Mouse (Mus musculus): ENCODE measurements around the gene Add3.
A peak's percentile ranks its signal among the peaks of the same experiment; 100 is the strongest.

The Add3 gene

GRCm38 (mm10) chr19:53228064-53228794 is 88.0 kb downstream of the Add3 start:
- DNase-seq (ENCODE audit: low read depth, low spot score) = no peak

DNA sequence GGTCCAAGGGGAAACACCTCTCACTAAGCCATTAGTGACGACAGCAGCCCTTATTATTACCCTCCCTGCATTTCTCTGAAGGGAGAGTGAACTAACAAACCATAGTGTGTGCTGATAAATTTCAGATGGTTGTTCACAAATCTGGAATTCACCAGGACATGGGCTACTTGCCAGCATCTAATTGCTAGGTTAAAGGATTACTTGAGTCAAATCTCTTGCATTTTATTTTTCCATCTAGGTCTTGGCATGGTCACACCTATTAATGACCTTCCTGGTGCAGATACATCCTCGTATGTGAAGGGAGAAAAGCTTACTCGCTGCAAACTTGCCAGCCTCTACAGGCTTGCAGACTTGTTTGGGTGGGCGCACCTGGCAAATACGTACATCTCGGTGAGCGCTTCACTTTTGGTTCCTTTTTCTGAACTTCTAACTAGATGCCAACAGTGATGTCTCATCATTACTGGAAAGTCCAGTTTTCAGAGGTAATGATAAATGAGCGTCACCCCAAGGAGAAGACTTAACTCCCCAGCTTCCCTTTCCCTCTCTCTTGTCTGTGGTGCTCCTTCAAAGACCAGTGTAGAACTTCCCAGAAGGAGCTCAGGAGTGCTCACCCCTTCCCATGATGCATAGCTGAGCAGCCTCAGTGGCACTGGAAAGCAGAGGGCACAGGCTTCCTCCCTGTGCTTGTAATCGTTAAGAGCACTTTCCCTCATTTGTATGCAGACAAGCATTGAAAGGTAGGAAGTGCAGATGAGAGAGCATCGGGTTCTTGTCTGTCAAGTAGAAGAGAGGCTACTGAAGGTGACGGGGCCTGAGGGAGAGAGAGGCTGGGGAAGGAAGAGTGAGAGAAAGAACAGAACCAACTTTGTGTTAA is 90.9 kb downstream of the Add3 start:
- DNase-seq (ENCODE audit: low read depth, low spot score) = no peak

DNA sequence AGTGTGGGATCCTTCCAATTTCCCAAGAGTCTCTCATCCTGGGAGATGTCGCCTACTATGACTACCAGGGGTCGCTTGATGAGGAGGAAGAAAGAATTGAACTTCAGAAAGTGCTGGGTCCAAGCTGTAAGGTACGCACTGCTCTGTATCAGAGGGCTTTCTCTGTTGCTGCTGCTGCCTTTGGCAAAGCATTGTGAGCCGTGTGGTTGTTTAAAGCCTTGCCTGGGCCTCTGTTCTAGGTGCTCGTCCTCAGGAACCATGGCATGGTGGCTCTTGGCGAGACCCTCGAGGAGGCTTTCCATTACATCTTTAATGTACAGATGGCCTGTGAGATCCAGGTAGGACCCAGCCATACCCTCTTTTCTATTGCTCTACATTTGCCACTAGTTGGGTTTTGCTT is 93.3 kb downstream of the Add3 start:
- no peak for DNase-seq (ENCODE audit: low read depth, low spot score)

GRCm38 (mm10) chr19:53241806-53242205 is 101.6 kb downstream of the Add3 start:
- DNase-seq (ENCODE audit: low read depth, low spot score) = no peak

DNA sequence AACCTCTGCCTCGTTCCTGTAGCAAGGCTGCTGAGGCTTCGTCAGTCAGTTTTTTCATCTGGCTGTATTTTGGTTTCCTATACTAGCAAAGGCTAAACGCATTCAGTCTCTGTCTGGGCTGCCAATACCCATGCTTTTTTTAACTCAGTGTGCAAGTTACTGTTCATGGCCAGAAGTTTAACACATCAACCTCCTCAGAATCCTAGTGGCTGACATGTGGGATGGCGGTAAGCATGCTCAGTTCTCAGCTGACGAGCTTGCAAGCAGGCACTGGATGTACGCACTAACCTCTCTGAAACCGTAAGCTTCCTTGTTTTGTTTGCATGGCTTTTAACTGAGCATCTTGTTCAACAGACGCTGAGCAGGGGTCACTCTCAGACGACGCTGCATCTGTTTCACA is 103.7 kb downstream of the Add3 start:
- DNase-seq (ENCODE audit: low read depth, low spot score) = no peak

GRCm38 (mm10) chr19:53247558-53247957 is 107.3 kb downstream of the Add3 start:
- no peak for DNase-seq (ENCODE audit: low read depth, low spot score)

DNA sequence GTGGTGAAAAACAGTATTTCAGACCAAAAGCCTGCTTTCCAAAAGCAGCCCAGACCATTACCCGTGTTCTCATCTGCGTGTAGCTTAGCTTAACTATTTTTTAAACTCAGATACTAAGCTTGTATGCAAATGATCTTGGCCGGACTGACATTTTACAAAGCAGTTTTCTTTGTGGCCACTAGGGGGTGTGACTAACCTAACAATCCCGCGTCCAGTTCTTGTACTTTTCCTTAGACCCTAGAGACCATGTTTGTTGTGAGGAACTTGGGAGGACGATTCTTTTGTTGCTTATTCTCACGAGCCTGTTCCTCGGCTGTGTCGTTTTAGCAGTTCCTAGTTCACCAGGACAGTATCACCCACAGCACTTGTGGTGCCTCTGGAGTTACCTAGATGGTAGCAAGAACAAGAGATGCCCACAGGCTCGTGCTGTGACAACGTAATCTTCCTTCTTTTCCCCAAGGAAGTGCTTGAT is 107.8 kb downstream of the Add3 start:
- peak; percentile 74 for DNase-seq (ENCODE audit: low read depth, low spot score)

DNA sequence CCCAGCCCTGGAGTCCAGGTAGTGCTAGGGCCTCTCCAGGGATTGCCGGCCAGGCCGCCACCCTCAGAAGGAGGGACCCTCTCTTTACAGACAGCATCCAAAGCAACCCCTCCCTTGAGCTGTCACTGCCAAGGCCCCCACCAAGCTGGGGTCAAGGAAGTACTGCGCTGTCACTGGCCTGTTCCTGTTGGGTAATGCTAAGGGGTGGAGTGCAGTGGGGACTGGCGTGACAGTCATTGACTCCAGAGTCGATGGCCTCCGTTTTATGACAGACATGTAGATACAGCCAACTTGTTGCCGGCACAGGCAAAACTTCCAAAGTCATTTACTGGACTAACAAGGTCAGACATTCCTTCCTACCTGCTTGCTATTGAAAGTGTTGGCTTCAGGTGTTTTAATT is 110.8 kb downstream of the Add3 start:
- DNase-seq (ENCODE audit: low read depth, low spot score) = no peak

DNA sequence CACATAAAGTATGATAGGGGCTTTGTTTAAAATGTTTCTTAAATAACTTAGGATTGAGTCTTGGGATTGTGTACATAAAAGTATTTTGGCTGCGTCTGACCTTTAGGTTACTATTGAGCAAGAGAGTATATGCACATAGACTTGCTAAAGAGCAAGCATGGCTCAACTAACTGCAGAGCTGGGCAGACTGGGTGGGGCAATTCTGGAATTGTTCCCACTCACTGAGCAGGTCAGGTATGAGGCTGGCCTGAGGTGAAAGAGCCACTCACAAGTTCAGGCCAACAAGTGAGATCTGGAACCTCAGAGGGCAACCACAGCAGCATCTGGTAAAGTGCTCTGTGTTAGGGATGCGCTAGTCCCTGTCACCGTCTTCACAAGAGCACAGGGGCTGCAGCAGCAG is 111.4 kb downstream of the Add3 start:
- DNase-seq (ENCODE audit: low read depth, low spot score) = no peak

DNA sequence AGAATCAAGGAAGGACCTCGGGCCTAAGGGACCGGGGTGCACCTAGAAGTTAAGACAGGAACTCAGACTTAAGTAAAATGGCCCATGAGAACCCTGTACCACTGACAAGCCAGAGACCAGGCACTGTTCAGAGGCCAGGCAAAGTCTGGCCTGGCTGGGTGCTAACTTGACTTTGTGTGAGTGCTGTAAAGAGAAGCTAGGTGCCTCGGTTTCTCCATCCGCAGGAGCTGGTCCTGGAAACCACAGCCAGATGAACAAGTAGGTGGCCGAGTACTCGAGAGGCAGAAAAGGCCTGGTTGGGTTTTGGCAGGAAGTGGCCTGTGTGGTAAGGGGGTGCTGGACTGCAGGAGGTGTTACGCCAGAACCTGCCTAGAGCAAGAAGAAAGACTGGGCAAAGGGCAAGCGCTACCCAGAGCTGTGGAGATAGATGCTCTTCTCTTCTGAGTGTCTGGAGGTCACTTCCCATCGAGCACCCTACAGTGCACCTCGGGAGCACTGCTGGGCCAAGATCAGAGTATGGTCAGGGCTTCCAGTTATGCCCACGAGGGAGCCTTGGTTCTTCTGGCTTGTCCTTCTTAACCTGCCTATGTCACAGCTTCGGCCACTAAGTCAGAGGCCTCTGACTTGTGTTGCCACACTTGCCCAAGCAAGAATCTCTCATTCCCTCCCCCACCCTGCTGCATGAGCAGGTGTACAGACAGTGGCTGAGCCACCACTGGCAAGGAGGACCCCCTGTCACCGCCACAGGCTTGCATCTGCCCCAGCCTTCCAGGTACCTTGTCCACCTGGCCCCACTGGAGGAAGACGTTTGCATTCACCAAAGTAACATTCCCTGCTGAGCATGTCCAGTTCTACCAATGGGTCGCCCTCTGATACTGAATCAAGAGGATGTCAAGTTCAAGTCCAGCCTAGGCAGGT is 112.1 kb downstream of the Add3 start:
- no peak for DNase-seq (ENCODE audit: low read depth, low spot score)

DNA sequence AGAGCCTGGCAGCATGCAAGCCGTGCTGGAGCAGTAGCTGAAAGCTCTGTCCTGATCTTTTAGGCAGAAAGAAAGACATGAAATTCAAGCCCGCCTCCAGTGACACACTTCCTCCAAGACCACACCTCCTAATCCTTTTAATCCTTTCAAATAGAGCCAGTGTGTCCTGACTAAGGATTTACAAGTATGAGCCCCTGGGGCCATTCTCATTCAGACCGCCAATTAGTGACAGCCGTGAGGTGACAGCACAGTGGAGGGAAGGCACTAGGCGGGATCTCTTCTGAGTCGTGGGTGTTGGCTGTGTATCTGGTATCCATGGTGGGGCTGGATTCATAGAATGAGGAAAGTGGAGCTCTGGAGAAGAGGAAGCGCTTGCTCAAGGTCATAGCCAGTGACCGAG is 116.1 kb downstream of the Add3 start:
- no peak for DNase-seq (ENCODE audit: low read depth, low spot score)

GRCm38 (mm10) chr19:53256991-53257594 is 116.8 kb downstream of the Add3 start:
- no peak for DNase-seq (ENCODE audit: low read depth, low spot score)

- no peak for DNase-seq (ENCODE audit: low read depth, low spot score)
Observed at GRCm38 (mm10) chr19:53257631-53258560, 117.7 kb downstream of the Add3 start.

- no peak for DNase-seq (ENCODE audit: low read depth, low spot score)
Observed at GRCm38 (mm10) chr19:53258740-53259506, 118.7 kb downstream of the Add3 start.

DNA sequence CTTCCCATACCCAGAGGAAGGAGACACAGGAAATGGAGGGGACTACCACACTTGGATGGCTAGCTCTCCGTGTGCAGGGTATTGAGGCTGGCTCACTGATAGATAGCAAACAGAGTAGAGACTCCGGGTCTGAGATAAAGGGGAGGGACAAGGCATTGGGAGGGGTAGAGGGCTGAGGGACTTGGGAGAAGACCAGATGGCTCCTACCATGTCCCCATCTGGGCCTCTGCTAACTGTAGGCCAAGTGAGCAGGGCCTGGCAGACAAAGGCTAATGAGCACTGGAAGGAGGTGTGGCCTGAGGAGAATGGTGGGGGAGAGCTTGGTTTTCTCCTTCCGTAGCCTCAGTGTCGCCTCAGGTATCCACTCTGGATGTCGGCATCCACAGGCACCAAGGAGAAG is 119.3 kb downstream of the Add3 start:
- DNase-seq (ENCODE audit: low read depth, low spot score) = no peak

DNA sequence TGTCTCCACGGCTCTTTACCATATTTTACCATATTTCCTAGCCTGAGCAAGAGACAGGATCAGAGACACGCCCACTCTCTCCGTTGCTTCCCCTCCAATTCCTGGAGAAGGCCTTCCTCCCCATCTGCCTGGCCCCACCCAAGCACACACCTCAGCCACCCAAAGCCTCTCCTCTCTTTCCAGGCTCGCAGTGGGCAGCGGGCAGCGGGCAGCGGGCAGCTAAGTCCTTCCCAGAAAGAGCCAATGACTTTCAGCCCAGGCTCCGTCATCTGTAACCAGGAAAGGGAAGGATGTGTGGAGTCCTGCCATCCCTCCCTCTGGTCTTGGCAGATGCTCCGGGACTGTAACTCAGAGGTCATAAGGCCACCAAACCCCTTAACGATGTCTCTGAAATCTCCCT is 120.0 kb downstream of the Add3 start:
- no peak for DNase-seq (ENCODE audit: low read depth, low spot score)

- DNase-seq (ENCODE audit: low read depth, low spot score) = no peak
Observed at GRCm38 (mm10) chr19:53260828-53261227, 120.6 kb downstream of the Add3 start.

DNA sequence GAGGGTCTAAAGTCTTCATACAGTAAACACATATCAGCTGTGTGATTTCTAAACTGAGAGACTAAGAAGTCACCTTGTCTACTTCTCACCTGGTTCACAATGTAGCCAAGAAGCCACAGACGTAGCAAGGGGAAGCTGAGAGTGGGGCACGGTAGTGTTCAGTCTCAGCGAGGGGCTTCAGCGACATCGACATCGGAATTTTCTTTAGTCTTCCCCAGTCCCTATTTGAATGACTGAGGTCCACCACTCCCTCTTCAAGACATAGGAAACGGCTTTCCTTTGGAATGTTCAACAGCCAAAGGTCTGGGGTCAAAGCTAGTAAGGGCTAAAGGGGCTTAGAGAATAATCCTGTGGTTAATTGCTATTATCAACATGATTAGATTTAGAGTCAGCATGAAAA is 121.8 kb downstream of the Add3 start:
- no peak for DNase-seq (ENCODE audit: low read depth, low spot score)

Measured in CD4-positive, CD25-positive, alpha-beta regulatory T cell, adult 2 months (primary cell).